Mouse (Mus musculus): ENCODE measurements at regions not wholly inside any gene's neighbourhood (a gene's known extent, or its start where the extent isn't known, plus 50 kb on each side); places are given as distances from the start of the nearest gene placed in this dataset.

DNA sequence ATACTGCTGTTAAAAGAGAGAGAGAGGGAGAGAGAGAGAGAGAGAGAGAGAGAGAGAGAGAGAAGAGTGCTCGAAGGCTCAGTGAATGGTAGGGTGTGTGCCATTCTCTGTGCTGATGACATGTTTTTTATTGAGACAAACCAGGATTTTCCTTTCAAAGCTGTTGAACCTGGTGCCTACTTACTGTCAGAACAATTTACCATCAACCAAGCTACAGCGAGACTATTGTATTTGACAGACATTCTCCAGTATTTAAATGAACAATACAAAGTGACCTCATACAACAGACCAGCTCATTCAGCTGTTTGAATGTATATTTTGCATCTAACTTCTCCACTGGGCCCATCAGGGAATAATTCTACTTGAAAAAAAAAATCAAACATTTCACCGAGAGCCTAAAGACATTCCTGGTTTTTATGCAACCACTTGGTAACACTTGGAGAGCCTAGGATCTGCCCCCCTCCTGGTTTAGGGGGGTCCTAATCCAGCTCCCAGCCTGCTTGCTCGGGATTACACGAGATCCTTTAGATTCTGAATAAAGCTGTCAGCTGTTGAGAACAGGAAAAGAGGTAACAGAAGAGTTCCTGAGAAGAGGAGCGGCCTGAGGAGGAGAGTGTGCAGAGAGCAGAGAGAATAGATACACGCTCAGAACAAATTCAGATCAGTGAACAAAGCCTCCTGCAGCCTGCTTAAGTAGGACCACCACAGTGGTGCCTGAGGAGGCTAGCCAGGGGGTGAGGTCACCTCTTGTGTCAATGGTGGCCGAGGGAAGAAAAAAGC, 117.3 kb downstream of the Anapc10 start:
- no peak overlapping the region for H3K27ac ChIP-seq (ENCODE audit: low read depth, low read length)
- ATAC-seq (ENCODE audit: insufficient read depth, low FRiP score, low TSS enrichment) = peak; percentile 33; the same call in 1 of the 2 replicates
- H3K9me3 ChIP-seq (ENCODE audit: control insufficient read depth, low read length) = no peaks in the 10 kb centered on the region
- no peaks in the 10 kb centered on the region for H3K27me3 ChIP-seq (ENCODE audit: control insufficient read depth, insufficient read depth, low read length)
- DNase-seq (ENCODE audit: low spot score) = no peak
- WGBS = 39% methylated on average over 8 of the region's 8 CpGs
- no peaks in the 10 kb centered on the region for H3K4me1 ChIP-seq (ENCODE audit: control insufficient read depth, insufficient read depth, low read length)
- H3K9ac ChIP-seq (ENCODE audit: low read length) = no peak overlapping the region
- no peak overlapping the region for H3K4me3 ChIP-seq (ENCODE audit: low read depth, low read length)
- H3K36me3 ChIP-seq (ENCODE audit: control insufficient read depth, insufficient read depth, low read length) = no peaks in the 10 kb centered on the region
- H3K4me2 ChIP-seq (ENCODE audit: low read depth) = peak overlapping the region; percentile 7; the same call in 1 of the 2 replicates

DNA sequence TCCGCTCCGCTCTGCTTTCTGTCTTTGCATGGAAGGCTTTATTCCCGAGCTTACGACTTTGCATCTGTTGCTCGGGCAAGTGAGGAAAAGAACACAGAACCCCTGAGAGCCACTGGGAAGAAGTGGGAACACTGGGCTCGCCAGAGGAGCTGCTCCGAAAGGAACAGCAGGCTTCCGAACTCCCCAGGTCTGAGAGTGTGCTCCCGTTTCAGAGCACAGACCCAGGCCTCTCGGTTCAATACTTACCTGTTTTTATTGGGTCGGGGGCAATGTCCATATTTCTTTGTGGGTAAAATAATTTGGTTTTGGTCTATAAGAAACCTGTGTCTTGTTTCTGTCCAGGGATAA, 117.9 kb downstream of the Anapc10 start:
- Histone ChIP-seq H3K9ac (ENCODE audit: low read length) (no peak overlapping the region), H3K9me3 (ENCODE audit: control insufficient read depth, low read length) (no peaks in the 10 kb centered on the region), H3K4me2 (ENCODE audit: low read depth) (peak overlapping the region; percentile 7; the same call in 1 of the 2 replicates), H3K36me3 (ENCODE audit: control insufficient read depth, insufficient read depth, low read length) (no peaks in the 10 kb centered on the region), H3K4me3 (ENCODE audit: low read depth, low read length) (no peak overlapping the region), H3K27ac (ENCODE audit: low read depth, low read length) (no peak overlapping the region), H3K4me1 (ENCODE audit: control insufficient read depth, insufficient read depth, low read length) (no peaks in the 10 kb centered on the region), H3K27me3 (ENCODE audit: control insufficient read depth, insufficient read depth, low read length) (no peaks in the 10 kb centered on the region)
- DNase-seq (ENCODE audit: low spot score) = peak; percentile 19
- 31% methylated on average over 11 of the region's 11 CpGs for WGBS
- no peak; the same call in 1 of the 2 replicates for ATAC-seq (ENCODE audit: insufficient read depth, low FRiP score, low TSS enrichment)

DNA sequence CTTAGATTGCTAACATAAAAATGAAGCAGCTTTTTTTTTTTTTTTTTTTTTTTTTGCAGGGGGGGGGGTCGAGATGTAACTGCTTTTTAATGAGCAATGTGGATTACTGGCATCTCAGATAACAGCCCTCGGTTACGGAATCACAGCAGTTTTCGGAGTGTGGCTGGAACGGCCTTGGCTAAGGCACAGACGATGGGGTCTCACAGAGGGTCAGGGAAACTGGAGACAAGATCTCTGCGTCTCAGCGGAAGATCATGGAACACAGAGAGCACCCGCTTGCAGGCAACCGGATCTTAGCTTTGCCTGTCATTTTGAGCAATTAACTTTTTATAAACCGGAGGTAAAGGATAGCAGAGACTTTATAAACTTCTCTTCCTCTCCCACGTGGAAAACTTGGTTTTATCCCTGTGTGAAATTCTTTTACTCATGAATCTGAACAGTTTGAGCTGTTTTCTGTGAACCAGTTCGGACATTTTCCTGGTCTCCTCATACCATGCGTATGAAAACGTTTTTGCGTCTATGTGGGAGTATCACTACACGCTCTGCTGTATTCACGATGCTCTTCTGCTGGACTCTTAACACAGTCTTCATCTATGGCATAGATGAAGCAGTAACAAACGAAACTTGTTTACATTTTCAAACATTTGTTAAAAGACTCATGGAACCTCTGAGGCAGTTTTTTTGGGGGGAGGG, 118.5 kb downstream of the Anapc10 start:
- Histone ChIP-seq H3K4me2 (ENCODE audit: low read depth) (no peak overlapping the region), H3K27ac (ENCODE audit: low read depth, low read length) (no peak overlapping the region), H3K4me1 (ENCODE audit: control insufficient read depth, insufficient read depth, low read length) (no peaks in the 10 kb centered on the region), H3K27me3 (ENCODE audit: control insufficient read depth, insufficient read depth, low read length) (no peaks in the 10 kb centered on the region), H3K9me3 (ENCODE audit: control insufficient read depth, low read length) (no peaks in the 10 kb centered on the region), H3K9ac (ENCODE audit: low read length) (no peak overlapping the region), H3K4me3 (ENCODE audit: low read depth, low read length) (no peak overlapping the region), H3K36me3 (ENCODE audit: control insufficient read depth, insufficient read depth, low read length) (no peaks in the 10 kb centered on the region)
- no peak for DNase-seq (ENCODE audit: low spot score)
- WGBS = 77% methylated on average over 19 of the region's 19 CpGs
- no peak for ATAC-seq (ENCODE audit: insufficient read depth, low FRiP score, low TSS enrichment)

DNA sequence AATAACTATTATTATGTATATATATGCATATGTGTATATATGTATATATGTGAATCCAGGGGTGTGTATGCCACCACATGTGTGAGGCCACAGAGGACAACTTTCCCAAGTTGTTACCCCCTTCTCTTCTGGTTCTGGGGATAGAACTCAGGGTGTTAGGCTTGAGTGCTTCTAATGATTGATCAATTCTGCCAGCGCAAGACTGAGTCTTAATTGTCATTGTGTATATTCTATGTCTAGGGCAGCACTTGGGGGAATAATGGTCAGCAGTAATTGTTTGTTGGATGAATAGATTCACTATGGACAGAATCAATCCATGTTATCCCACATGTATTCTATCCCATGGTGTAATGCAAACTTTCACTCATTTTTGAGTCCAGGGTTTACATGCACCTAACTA, 127.3 kb downstream of the Anapc10 start:
- Histone ChIP-seq H3K9ac (ENCODE audit: low read length) (no peak overlapping the region), H3K9me3 (ENCODE audit: control insufficient read depth, low read length) (no peaks in the 10 kb centered on the region), H3K27ac (ENCODE audit: low read depth, low read length) (no peak overlapping the region), H3K27me3 (ENCODE audit: control insufficient read depth, insufficient read depth, low read length) (no peaks in the 10 kb centered on the region), H3K4me3 (ENCODE audit: low read depth, low read length) (no peak overlapping the region), H3K4me1 (ENCODE audit: control insufficient read depth, insufficient read depth, low read length) (no peaks in the 10 kb centered on the region), H3K36me3 (ENCODE audit: control insufficient read depth, insufficient read depth, low read length) (no peaks in the 10 kb centered on the region), H3K4me2 (ENCODE audit: low read depth) (no peak overlapping the region)
- WGBS = 86% methylated on average over 1 of the region's 1 CpGs
- no peak for DNase-seq (ENCODE audit: low spot score)
- no peak for ATAC-seq (ENCODE audit: insufficient read depth, low FRiP score, low TSS enrichment)

DNA sequence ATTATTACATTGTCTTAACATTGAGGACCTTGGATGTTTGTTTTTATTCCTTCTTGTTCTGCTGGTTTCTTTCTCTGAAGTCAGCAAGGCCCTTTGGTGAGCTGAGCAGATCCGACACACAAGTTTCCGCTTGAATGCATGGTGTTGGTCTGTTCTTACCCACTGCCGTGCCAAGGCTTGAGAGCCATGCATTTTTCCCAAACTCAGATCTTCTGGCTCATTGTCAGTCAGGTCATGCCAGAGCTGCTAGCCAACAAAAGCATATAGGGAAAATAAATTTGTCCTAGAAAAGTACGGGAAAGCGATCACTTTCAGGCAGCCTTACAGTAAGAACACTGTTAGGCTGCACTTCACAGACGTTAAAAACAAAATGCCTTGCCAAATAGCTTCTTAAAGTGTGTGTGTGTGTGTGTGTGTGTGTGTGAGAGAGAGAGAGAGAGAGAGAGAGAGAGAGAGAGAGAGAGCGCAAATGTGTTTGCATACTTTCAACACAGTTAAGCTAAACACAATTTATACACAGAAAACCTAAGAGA, 138.4 kb downstream of the Anapc10 start:
- Histone ChIP-seq H3K4me2 (ENCODE audit: low read depth) (no peak overlapping the region), H3K36me3 (ENCODE audit: control insufficient read depth, insufficient read depth, low read length) (no peaks in the 10 kb centered on the region), H3K9ac (ENCODE audit: low read length) (no peak overlapping the region), H3K27ac (ENCODE audit: low read depth, low read length) (no peak overlapping the region), H3K4me1 (ENCODE audit: control insufficient read depth, insufficient read depth, low read length) (no peaks in the 10 kb centered on the region), H3K27me3 (ENCODE audit: control insufficient read depth, insufficient read depth, low read length) (no peaks in the 10 kb centered on the region), H3K9me3 (ENCODE audit: control insufficient read depth, low read length) (no peaks in the 10 kb centered on the region), H3K4me3 (ENCODE audit: low read depth, low read length) (no peak overlapping the region)
- 83% methylated on average over 7 of the region's 7 CpGs for WGBS
- DNase-seq (ENCODE audit: low spot score) (no peak), ATAC-seq (ENCODE audit: insufficient read depth, low FRiP score, low TSS enrichment) (no peak)

DNA sequence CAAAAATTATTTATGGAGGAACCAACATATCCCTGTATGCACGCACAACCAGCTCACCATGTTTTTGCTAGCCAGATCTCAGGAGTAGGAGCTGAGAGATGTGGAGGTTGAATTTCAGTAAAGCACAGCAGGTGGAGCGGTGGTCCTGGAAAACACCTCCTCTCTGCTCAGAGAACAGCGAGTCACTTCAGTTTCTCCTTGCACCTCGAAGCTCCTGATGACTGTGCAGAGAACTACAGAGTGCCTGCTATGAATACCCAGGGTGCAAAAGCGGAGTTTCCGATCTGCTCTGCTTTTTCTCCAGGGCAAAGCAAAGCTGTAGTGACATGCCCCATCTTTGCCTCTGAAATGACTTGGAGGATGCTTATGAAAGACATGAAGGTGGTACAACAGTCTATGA, 138.9 kb downstream of the Anapc10 start:
- no peaks in the 10 kb centered on the region for H3K36me3 ChIP-seq (ENCODE audit: control insufficient read depth, insufficient read depth, low read length)
- ATAC-seq (ENCODE audit: insufficient read depth, low FRiP score, low TSS enrichment) (no peak), DNase-seq (ENCODE audit: low spot score) (no peak)
- no peak overlapping the region for H3K4me3 ChIP-seq (ENCODE audit: low read depth, low read length)
- H3K27ac ChIP-seq (ENCODE audit: low read depth, low read length) = no peak overlapping the region
- H3K4me1 ChIP-seq (ENCODE audit: control insufficient read depth, insufficient read depth, low read length) = no peaks in the 10 kb centered on the region
- WGBS = 77% methylated on average over 6 of the region's 6 CpGs
- H3K27me3 ChIP-seq (ENCODE audit: control insufficient read depth, insufficient read depth, low read length) = no peaks in the 10 kb centered on the region
- H3K9ac ChIP-seq (ENCODE audit: low read length) = no peak overlapping the region
- H3K4me2 ChIP-seq (ENCODE audit: low read depth) = no peak overlapping the region
- H3K9me3 ChIP-seq (ENCODE audit: control insufficient read depth, low read length) = no peaks in the 10 kb centered on the region

DNA sequence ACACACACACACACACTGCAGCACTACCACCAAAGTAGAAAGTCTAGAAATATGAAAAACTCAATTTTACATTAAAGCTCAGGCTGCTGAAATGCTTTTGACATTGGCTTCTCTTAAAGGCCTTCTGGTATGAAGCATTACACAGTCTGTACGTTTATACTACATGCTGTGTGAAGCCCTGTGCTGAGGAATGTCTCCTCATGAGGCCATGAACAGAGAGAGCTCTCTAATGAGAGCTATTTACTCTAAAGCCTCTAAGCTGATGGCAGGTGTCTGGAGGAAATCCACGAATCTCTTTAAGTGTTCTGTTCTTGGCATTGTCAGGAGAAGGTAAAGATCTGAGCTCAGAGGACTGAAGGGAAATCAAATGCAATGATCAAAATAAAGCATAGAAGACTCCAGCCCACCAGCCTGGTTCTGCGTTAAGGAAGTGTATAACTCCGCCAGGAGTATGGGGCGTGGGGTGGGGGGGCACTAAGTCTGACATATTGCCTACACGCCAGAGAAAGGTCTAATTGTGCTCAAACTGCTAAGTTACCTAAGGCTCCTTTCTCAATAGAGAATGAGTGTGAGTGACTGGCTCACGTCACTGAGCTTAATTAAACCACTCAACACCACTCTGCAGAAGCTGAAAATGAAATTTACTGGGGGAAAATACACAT, 160.9 kb downstream of the Anapc10 start:
- H3K4me3 ChIP-seq (ENCODE audit: low read depth, low read length) = no peak overlapping the region
- no peak overlapping the region for H3K27ac ChIP-seq (ENCODE audit: low read depth, low read length)
- no peaks in the 10 kb centered on the region for H3K27me3 ChIP-seq (ENCODE audit: control insufficient read depth, insufficient read depth, low read length)
- no peaks in the 10 kb centered on the region for H3K36me3 ChIP-seq (ENCODE audit: control insufficient read depth, insufficient read depth, low read length)
- no peak overlapping the region for H3K4me2 ChIP-seq (ENCODE audit: low read depth)
- no peaks in the 10 kb centered on the region for H3K4me1 ChIP-seq (ENCODE audit: control insufficient read depth, insufficient read depth, low read length)
- H3K9ac ChIP-seq (ENCODE audit: low read length) = no peak overlapping the region
- 83% methylated on average over 7 of the region's 7 CpGs for WGBS
- DNase-seq (ENCODE audit: low spot score) (no peak), ATAC-seq (ENCODE audit: insufficient read depth, low FRiP score, low TSS enrichment) (no peak)
- no peaks in the 10 kb centered on the region for H3K9me3 ChIP-seq (ENCODE audit: control insufficient read depth, low read length)

DNA sequence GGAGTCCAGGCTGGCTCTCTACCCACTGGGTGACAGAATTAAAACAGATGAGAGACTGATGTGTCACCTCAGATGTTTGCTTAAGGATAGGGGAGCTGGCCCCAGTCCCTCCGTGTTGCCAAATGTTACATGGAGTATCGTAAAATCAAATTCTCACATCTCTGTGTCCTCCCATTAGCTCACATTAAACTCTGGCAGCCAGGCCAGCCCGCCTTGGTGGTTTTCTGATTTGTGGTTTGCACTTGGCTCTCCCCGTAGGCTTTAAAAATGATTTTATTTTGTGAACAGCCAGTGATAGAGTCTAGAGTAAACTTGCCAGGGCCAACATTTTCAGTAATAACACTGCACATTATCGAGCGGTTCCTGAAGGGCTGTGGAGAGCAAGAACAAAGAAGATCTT, 149.8 kb downstream of the Hhip start:
- no peaks in the 10 kb centered on the region for H3K27me3 ChIP-seq (ENCODE audit: control insufficient read depth, insufficient read depth, low read length)
- no peak overlapping the region for H3K4me2 ChIP-seq (ENCODE audit: low read depth)
- ATAC-seq (ENCODE audit: insufficient read depth, low FRiP score, low TSS enrichment) = no peak
- H3K27ac ChIP-seq (ENCODE audit: low read depth, low read length) = no peak overlapping the region
- no peak overlapping the region for H3K9ac ChIP-seq (ENCODE audit: low read length)
- H3K4me3 ChIP-seq (ENCODE audit: low read depth, low read length) = no peak overlapping the region
- no peak for DNase-seq (ENCODE audit: low spot score)
- 75% methylated on average over 6 of the region's 6 CpGs for WGBS
- H3K9me3 ChIP-seq (ENCODE audit: control insufficient read depth, low read length) = no peaks in the 10 kb centered on the region
- H3K4me1 ChIP-seq (ENCODE audit: control insufficient read depth, insufficient read depth, low read length) = no peaks in the 10 kb centered on the region
- H3K36me3 ChIP-seq (ENCODE audit: control insufficient read depth, insufficient read depth, low read length) = no peaks in the 10 kb centered on the region
